ENCODE assay signal across 9 mouse cellular contexts in the genomic region with DNA sequence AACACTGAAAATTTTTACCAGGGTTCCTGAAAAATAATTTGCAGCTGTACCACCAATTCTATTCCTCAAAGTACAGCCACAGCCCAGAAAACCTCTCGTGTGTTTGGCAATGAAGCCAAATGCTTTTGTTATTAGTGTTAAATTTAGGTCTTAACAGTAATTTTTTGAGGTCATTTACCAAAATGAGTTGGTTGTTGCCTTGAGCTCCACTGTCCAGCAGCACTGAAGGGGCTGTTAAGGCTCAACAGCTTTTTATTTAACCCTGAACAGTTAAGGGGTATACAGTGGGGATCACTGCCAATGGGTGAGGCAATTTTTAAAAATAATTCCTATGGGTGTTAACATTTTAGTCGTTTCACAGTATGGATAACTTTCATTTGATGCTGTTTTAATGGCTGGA. TPM values are rescaled to one million over a fixed set of nuclear protein-coding genes. Genes with fewer than 3 reads are reported as not detected.
DNase-seq lines count a peak whose midpoint lies in the region; ATAC-seq and TF ChIP-seq lines count a peak whose summit lies in the region.
"Had no signal": no experiment of that assay in that cellular context is flagged by ENCODE, and none has a peak within 500 bp of the region (broad histone marks: within the 10 kb centered on the region; RNA-seq: fewer than 3 reads in every experiment).

No protein-coding gene starts in this region.

- H3K9me3 ChIP-seq in forebrain, embryonic 13.5 days (replicated peaks), result no peaks in the 10 kb centered on the region
- no peaks in the 10 kb centered on the region for H3K9me3 ChIP-seq in liver, embryonic 14.5 days (ENCODE audit: control insufficient read depth, low read length)

- DNase-seq in gastrocnemius, adult 2 months, result no peak
- no peak for DNase-seq in gastrocnemius, adult 8-10 months (ENCODE audit: low spot score in 2 of 2)
- no peak for DNase-seq in liver, embryonic 14.5 days (ENCODE audit: low read depth in 3 of 3, low spot score in 3 of 3)
- no peak for DNase-seq in layer of hippocampus, adult 11-12 months (ENCODE audit: low spot score)
- no peak for DNase-seq in left cerebral cortex, postnatal 25 days (ENCODE audit: low spot score in 2 of 2)
- no peak for DNase-seq in frontal cortex, postnatal 10 days (ENCODE audit: low spot score in 2 of 2)
- DNase-seq: cerebellum, adult 18-20 months had no signal

- WGBS in forebrain, embryonic 13.5 days, result 18% methylated on average over 2 of the region's 2 CpGs
- WGBS in liver, embryonic 14.5 days (ENCODE audit: insufficient replicate concordance), result 17% methylated on average over 2 of the region's 2 CpGs

- intact Hi-C loops in gastrocnemius, adult 2 months (cut with DNase I), result loop anchor here (5.0 kb wide), 1 partner anchor 50 kb away; no protein-coding TSS in a partner anchor
- intact Hi-C loops in left cerebral cortex, postnatal 25 days (cut with DNase I), result no loop called here

- peak overlapping the region; percentile 99 for H3K4me3 ChIP-seq in gastrocnemius, adult 2 months
- peak overlapping the region; percentile 62 for H3K4me3 ChIP-seq in C2C12 (ENCODE audit: insufficient read depth, poor library complexity, severe bottlenecking)
- H3K4me3 ChIP-seq in forebrain, embryonic 13.5 days, result peak overlapping the region; percentile 92
- peak overlapping the region; percentile 91 to 94 for H3K4me3 ChIP-seq in liver, embryonic 14.5 days (ENCODE audit: insufficient read depth in 1 of 2, low read depth in 2 of 2, low read length in 2 of 2)

- peak overlapping the region; percentile 87 for H3K4me2 ChIP-seq in forebrain, embryonic 13.5 days
- H3K4me2 ChIP-seq in liver, embryonic 14.5 days (ENCODE audit: low read depth), result peak overlapping the region; percentile 97

- H3K4me1 ChIP-seq in forebrain, embryonic 13.5 days, result peaks cover 20% of the 10 kb centered on the region
- H3K4me1 ChIP-seq in liver, embryonic 14.5 days (replicated peaks; ENCODE audit: control insufficient read depth in 2 of 2, insufficient read depth in 2 of 2, low read length in 1 of 2), result peaks cover 6 to 12% of the 10 kb centered on the region in 2 experiments

- peaks cover 54% of the 10 kb centered on the region for H3K36me3 ChIP-seq in C2C12 (ENCODE audit: control insufficient read depth, insufficient read depth)
- H3K36me3 ChIP-seq in forebrain, embryonic 13.5 days (ENCODE audit: poor library complexity, severe bottlenecking), result peaks cover 24% of the 10 kb centered on the region
- peaks cover 8% of the 10 kb centered on the region for H3K36me3 ChIP-seq in liver, embryonic 14.5 days (replicated peaks; ENCODE audit: control insufficient read depth, insufficient read depth, low read depth)

- H3ac ChIP-seq in C2C12 (ENCODE audit: control insufficient read depth, insufficient read length, low read depth), result no peak overlapping the region

- peaks cover 35% of the 10 kb centered on the region for H3K79me2 ChIP-seq in C2C12 (ENCODE audit: control insufficient read depth, insufficient read depth)

- peaks cover 7% of the 10 kb centered on the region for H3K79me3 ChIP-seq in C2C12 (ENCODE audit: low read depth)

- H3K27ac ChIP-seq in gastrocnemius, adult 2 months, result peak overlapping the region; percentile 89
- peak overlapping the region; percentile 96 for H3K27ac ChIP-seq in forebrain, embryonic 13.5 days
- H3K27ac ChIP-seq in liver, embryonic 14.5 days, result peak overlapping the region; percentile 77

- H3K27me3 ChIP-seq in C2C12 (ENCODE audit: control insufficient read depth, insufficient read depth, insufficient read length), result no peaks in the 10 kb centered on the region
- no peaks in the 10 kb centered on the region for H3K27me3 ChIP-seq in forebrain, embryonic 13.5 days
- H3K27me3 ChIP-seq in liver, embryonic 14.5 days (ENCODE audit: control insufficient read depth, insufficient read depth, low read length), result no peaks in the 10 kb centered on the region

- no peak for ATAC-seq in forebrain, embryonic 13.5 days
- ATAC-seq in liver, embryonic 14.5 days (ENCODE audit: insufficient read depth), result no peak

- TF ChIP-seq CTCF in gastrocnemius, adult 2 months (IDR thresholded peaks at IDR 0.05), result no peak
- no peak for TF ChIP-seq CTCF in C2C12 (IDR thresholded peaks at IDR 0.05; ENCODE audit: control insufficient read depth, insufficient read depth, insufficient read length)
- TF ChIP-seq CTCF in liver, embryonic 14.5 days (IDR thresholded peaks at IDR 0.05; ENCODE audit: low read depth), result no peak

- peak overlapping the region; percentile 96 for H3K9ac ChIP-seq in forebrain, embryonic 13.5 days
- H3K9ac ChIP-seq in liver, embryonic 14.5 days (replicated peaks), result peak overlapping the region; percentile 94

- TF ChIP-seq EP300 in liver, embryonic 14.5 days (IDR thresholded peaks at IDR 0.05; ENCODE audit: low read depth), result no peak

TF ChIP-seq in C2C12, 6 proteins besides CTCF, POLR2A, EP300 and RAD21:
- TF ChIP-seq MYOD1 (IDR thresholded peaks at IDR 0.05; ENCODE audit: control insufficient read depth, insufficient read length, low read depth) (no peak), MAX (IDR thresholded peaks at IDR 0.05) (no peak), USF1 (IDR thresholded peaks at IDR 0.05; ENCODE audit: low read depth) (no peak), FOSL1 (IDR thresholded peaks at IDR 0.05; ENCODE audit: insufficient read depth, low read length, poor library complexity, severe bottlenecking) (no peak), MYOG (IDR thresholded peaks at IDR 0.05; ENCODE audit: control insufficient read depth, extremely low read depth, insufficient read length) (no peak), CEBPB (IDR thresholded peaks at IDR 0.05; ENCODE audit: low read depth) (no peak)

RNA-seq across cellular contexts. Expression of gene Phtf1, which starts 0.7 kb away (rescaled TPM):
- total RNA-seq in gastrocnemius, adult 2 months (2021), result 1 to 10 TPM; 3.5 to 4.2 TPM
- total RNA-seq in gastrocnemius, adult 8-10 months (2022), result 1 to 10 TPM; 3.2 to 3.7 (median 3.4) TPM
- polyA plus RNA-seq in C2C12 (2012; fragmentation: generic; extraction: Trizol), result 10.0 TPM
- polyA plus RNA-seq in forebrain, embryonic 13.5 days (2015; fragmentation: Nextera tagmentation; extraction: Ambion mirVana), result 31.5 and 31.7 TPM in 2 replicates
- polyA plus RNA-seq in liver, embryonic 14.5 days (2012; rRNA removed), result 1.9 and 3.0 TPM in 2 replicates
- polyA plus RNA-seq in liver, embryonic 14.5 days (2014; fragmentation: Nextera tagmentation; extraction: Ambion mirVana), result 5.9 TPM in 2 replicates
- 10 to 100 TPM; 46.7 to 50.6 TPM for total RNA-seq in left cerebral cortex, postnatal 25 days (2021)

RNA-seq across cellular contexts. Expression of gene Rsbn1, which starts 53.3 kb away (rescaled TPM):
- 1 to 10 TPM; 7.4 to 8.1 TPM for total RNA-seq in gastrocnemius, adult 2 months (2021)
- 1 to 10 TPM; 5.6 to 7.3 (median 6.5) TPM for total RNA-seq in gastrocnemius, adult 8-10 months (2022)
- 2.6 TPM for polyA plus RNA-seq in C2C12 (2012; fragmentation: generic; extraction: Trizol)
- 18.9 and 20.5 TPM in 2 replicates for polyA plus RNA-seq in forebrain, embryonic 13.5 days (2015; fragmentation: Nextera tagmentation; extraction: Ambion mirVana)
- polyA plus RNA-seq in liver, embryonic 14.5 days (2012; rRNA removed), result 2.6 and 3.3 TPM in 2 replicates
- polyA plus RNA-seq in liver, embryonic 14.5 days (2014; fragmentation: Nextera tagmentation; extraction: Ambion mirVana), result 3.6 and 3.8 TPM in 2 replicates
- 10 to 100 TPM; 21.9 to 22.9 TPM for total RNA-seq in left cerebral cortex, postnatal 25 days (2021)

Comparison
In these comparisons a context has a peak if more than half of its experiments do, and no peak if none do; other contexts are left out.
1. RNA of gene Phtf1, which starts 0.7 kb away (total RNA-seq): 46.7 to 50.6 TPM in left cerebral cortex, postnatal 25 days; 3.5 to 4.2 TPM in gastrocnemius, adult 2 months and 3.2 to 3.7 TPM in gastrocnemius, adult 8-10 months; every median in the first group is over 4 times any median in the second.
2. Peak in every context shown above with its lines, with median percentiles within 50 percentile points of each other: H3K27ac ChIP-seq and H3K4me3 ChIP-seq.